Mouse (Mus musculus): ENCODE data around the gene Cdc26. TPM values are rescaled to one million over a fixed set of nuclear protein-coding genes. Genes with fewer than 3 reads are reported as not detected.

Gene Cdc26
- total and polyA plus RNA-seq, 3 experiments, result 80.4 to 81.4 TPM; not detected in 1

- TF ChIP-seq MAFK (IDR thresholded peaks at IDR 0.05; ENCODE audit: borderline replicate concordance, low read depth, low read length), result peak; percentile 97
These were observed 23.1 kb upstream of the Cdc26 start (continued) for GRCm38 (mm10) chr4:62431522-62431921.

- H3K27ac ChIP-seq (ENCODE audit: control insufficient read depth, low read depth, low read length), result no peak overlapping the region
- peaks cover 2 to 22% of the 10 kb centered on the region in 2 experiments; a peak in 2 of 4 replicates for H3K4me1 ChIP-seq (ENCODE audit: control insufficient read depth in 1 of 2, insufficient read depth in 2 of 2, low read length in 2 of 2)
- TF ChIP-seq ELF1 (IDR thresholded peaks at IDR 0.05; ENCODE audit: low read depth, low read length) (no peak), GATA1 (IDR thresholded peaks at IDR 0.05; ENCODE audit: low read depth, low read length) (no peak), MYB (IDR thresholded peaks at IDR 0.05; ENCODE audit: low read depth, low read length) (no peak), CHD1 (IDR thresholded peaks at IDR 0.05; ENCODE audit: low read depth, low read length) (no peak), RAD21 (IDR thresholded peaks at IDR 0.05; ENCODE audit: low read depth, low read length) (no peak), MYC (IDR thresholded peaks at IDR 0.05; ENCODE audit: low read depth, low read length) (no peak), MXI1 (IDR thresholded peaks at IDR 0.05; ENCODE audit: low read depth, low read length) (no peak), TCF12 (IDR thresholded peaks at IDR 0.05; ENCODE audit: low read depth, low read length) (no peak), HCFC1 (IDR thresholded peaks at IDR 0.05; ENCODE audit: low read depth, low read length) (no peak), NRF1 (IDR thresholded peaks at IDR 0.05; ENCODE audit: insufficient read depth, low read depth, low read length, poor library complexity, severe bottlenecking) (no peak)
- H3K79me2 ChIP-seq (ENCODE audit: control insufficient read depth, insufficient read depth, low read length, poor library complexity), result no peaks in the 10 kb centered on the region
- no peak for DNase-seq (ENCODE audit: low read depth, low spot score)
- H3K4me3 ChIP-seq (ENCODE audit: control insufficient read depth in 1 of 2, insufficient read depth in 1 of 2, low read depth in 2 of 2, low read length in 2 of 2), result no peak overlapping the region
- no peaks in the 10 kb centered on the region for H3K27me3 ChIP-seq (ENCODE audit: control insufficient read depth in 1 of 2, insufficient read depth in 2 of 2, low read length in 2 of 2)
- H3K9ac ChIP-seq (ENCODE audit: control insufficient read depth, low read depth, low read length, poor library complexity, severe bottlenecking), result no peak overlapping the region
- peaks cover 0 to 15% of the 10 kb centered on the region in 2 experiments; a peak in 2 of 4 replicates for H3K36me3 ChIP-seq (ENCODE audit: control insufficient read depth in 1 of 2, insufficient read depth in 2 of 2, low read length in 2 of 2)
- H3K9me3 ChIP-seq (replicated peaks; ENCODE audit: insufficient read depth, low read length), result no peaks in the 10 kb centered on the region
These were observed 22.2 kb upstream of the Cdc26 start for GRCm38 (mm10) chr4:62430678-62431077.

GRCm38 (mm10) chr4:62429616-62430015 lies 21.2 kb upstream of the Cdc26 start:
- H3K4me1 ChIP-seq (ENCODE audit: control insufficient read depth in 1 of 2, insufficient read depth in 2 of 2, low read length in 2 of 2), result peaks cover 2 to 22% of the 10 kb centered on the region in 2 experiments; a peak in 2 of 4 replicates
- peak; percentile 74 for DNase-seq (ENCODE audit: low read depth, low spot score)
- no peaks in the 10 kb centered on the region for H3K79me2 ChIP-seq (ENCODE audit: control insufficient read depth, insufficient read depth, low read length, poor library complexity)
- peaks cover 2 to 15% of the 10 kb centered on the region in 2 experiments; a peak in 3 of 4 replicates for H3K36me3 ChIP-seq (ENCODE audit: control insufficient read depth in 1 of 2, insufficient read depth in 2 of 2, low read length in 2 of 2)
- no peaks in the 10 kb centered on the region for H3K27me3 ChIP-seq (ENCODE audit: control insufficient read depth in 1 of 2, insufficient read depth in 2 of 2, low read length in 2 of 2)
- H3K27ac ChIP-seq (ENCODE audit: control insufficient read depth, low read depth, low read length), result peak overlapping the region; percentile 53
- H3K9me3 ChIP-seq (replicated peaks; ENCODE audit: insufficient read depth, low read length), result no peaks in the 10 kb centered on the region
- TF ChIP-seq NELFE (IDR thresholded peaks at IDR 0.05; ENCODE audit: low read depth, low read length) (no peak), EP300 (IDR thresholded peaks at IDR 0.05; ENCODE audit: low read depth in 1 of 2, low read length in 2 of 2) (peak; percentile 36 to 48; a peak in 2 of 4 replicates), RCOR1 (IDR thresholded peaks at IDR 0.05; ENCODE audit: low read depth, low read length) (no peak), SIN3A (IDR thresholded peaks at IDR 0.05; ENCODE audit: low read length) (no peak), ZC3H11A (IDR thresholded peaks at IDR 0.05; ENCODE audit: low read depth, low read length) (no peak), UBTF (IDR thresholded peaks at IDR 0.05; ENCODE audit: borderline replicate concordance, insufficient read depth, low read depth, low read length) (no peak), CHD2 (IDR thresholded peaks at IDR 0.05; ENCODE audit: low read length) (no peak), MXI1 (IDR thresholded peaks at IDR 0.05; ENCODE audit: low read depth, low read length) (no peak), TBP (IDR thresholded peaks at IDR 0.05; ENCODE audit: low read depth, low read length) (peak; percentile 90), MYC (IDR thresholded peaks at IDR 0.05; ENCODE audit: low read depth, low read length) (no peak), USF1 (IDR thresholded peaks at IDR 0.05; ENCODE audit: low read depth, low read length) (no peak), ZKSCAN1 (IDR thresholded peaks at IDR 0.05; ENCODE audit: low read depth, low read length) (no peak), GATA1 (IDR thresholded peaks at IDR 0.05; ENCODE audit: low read depth, low read length) (peak; percentile 66), MYB (IDR thresholded peaks at IDR 0.05; ENCODE audit: low read depth, low read length) (no peak), MEF2A (IDR thresholded peaks at IDR 0.05; ENCODE audit: extremely low read depth, insufficient replicate concordance, low read depth, low read length, poor library complexity, severe bottlenecking) (no peak), E2F4 (IDR thresholded peaks at IDR 0.05; ENCODE audit: borderline replicate concordance, low read depth, low read length) (no peak), POLR2AphosphoS2 (IDR thresholded peaks at IDR 0.05; ENCODE audit: low read length) (no peak), KAT2A (conservative IDR thresholded peaks at IDR 0.05; ENCODE audit: low read depth, low read length) (no peak), MAFK (IDR thresholded peaks at IDR 0.05; ENCODE audit: borderline replicate concordance, low read depth, low read length) (no peak), POLR2AphosphoS5 (IDR thresholded peaks at IDR 0.05; ENCODE audit: borderline replicate concordance, low read depth, low read length) (no peak)
- H3K9ac ChIP-seq (ENCODE audit: control insufficient read depth, low read depth, low read length, poor library complexity, severe bottlenecking), result no peak overlapping the region
- no peak overlapping the region for H3K4me3 ChIP-seq (ENCODE audit: control insufficient read depth in 1 of 2, insufficient read depth in 1 of 2, low read depth in 2 of 2, low read length in 2 of 2)
